Mouse (Mus musculus): ENCODE results near the gene Il3ra.

GRCm38 (mm10) chr14:14400998-14401397 is 54.9 kb downstream of the Il3ra start, which contains the start of gene Olfr721-ps1:
- no peak for TF ChIP-seq CTCF (IDR thresholded peaks at IDR 0.05; ENCODE audit: low read depth)
- no peak for TF ChIP-seq EP300 (optimal IDR thresholded peaks at IDR 0.05)
